Mouse (Mus musculus): ENCODE data around the gene N4bp1. TPM values are rescaled to one million over a fixed set of nuclear protein-coding genes. Genes with fewer than 3 reads are reported as not detected.

The N4bp1 gene
- polyA plus RNA-seq (2014; fragmentation: Illumina TruSeq; extraction: RNeasy Lipid Tissue Mini Kit (QIAGEN cat#74804); ENCODE audit: low replicate concordance) = 22.4 TPM

DNA sequence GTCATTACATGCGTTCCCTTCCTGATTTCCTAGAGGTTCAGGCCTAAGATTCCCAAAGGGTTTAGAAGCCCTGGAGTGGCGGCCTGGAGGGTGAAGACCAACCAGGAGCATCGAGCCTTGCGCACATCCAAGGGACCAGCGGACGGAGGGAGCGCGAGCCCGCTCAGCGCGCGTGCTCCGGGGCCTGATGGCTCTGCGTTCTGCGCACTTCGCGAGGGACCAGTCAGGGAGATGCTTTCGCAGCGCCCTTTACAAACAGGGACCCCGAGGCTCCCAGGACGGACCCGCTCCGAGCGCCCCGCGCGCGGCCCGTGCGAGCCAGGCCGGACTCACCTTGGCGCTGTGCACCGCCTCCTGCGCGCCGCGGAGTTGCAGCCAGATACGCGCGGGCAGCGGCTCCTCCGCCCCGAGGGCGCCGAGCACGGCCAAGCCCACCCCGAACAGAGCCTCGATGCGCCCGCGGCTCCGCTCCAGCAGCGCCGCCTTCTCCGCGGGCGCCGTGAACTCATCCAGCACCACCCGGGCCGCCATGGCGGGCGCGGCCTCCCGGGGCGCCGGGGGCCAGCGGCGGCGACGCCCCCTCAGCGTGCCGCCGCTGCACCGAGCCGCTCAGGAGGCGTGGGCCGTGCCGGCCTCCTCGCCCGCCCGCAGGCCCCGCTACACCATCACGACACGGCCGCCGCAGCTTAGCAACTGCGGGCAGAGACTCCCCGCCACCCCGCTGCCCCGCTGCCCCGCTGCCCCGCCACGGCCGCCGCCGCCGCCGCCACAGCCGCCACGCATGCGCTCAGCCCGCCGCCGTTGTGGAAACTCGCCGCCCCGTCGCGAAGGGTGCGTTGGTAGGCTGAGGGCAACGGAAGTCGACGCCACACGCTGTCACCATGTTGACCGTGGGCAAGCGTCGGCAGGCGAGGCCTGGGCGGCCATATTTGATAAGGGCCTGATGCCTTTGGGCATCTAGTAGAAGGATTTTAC, at the start of gene N4bp1:
TSS of gene N4bp1 (minus strand) at position 770 of the 975 bp plus-strand sequence.

Other genes with a start within 250 kb of the N4bp1 start
- gene Gm10638, start 139.6 kb downstream of the N4bp1 start, polyA plus RNA-seq (2014; fragmentation: Illumina TruSeq; extraction: RNeasy Lipid Tissue Mini Kit (QIAGEN cat#74804); ENCODE audit: low replicate concordance) = not detected
- gene Siah1a, start 139.3 kb downstream of the N4bp1 start, polyA plus RNA-seq (2014; fragmentation: Illumina TruSeq; extraction: RNeasy Lipid Tissue Mini Kit (QIAGEN cat#74804); ENCODE audit: low replicate concordance) = 48.7 TPM

Measured in small intestine, adult 10 weeks (tissue).